Mouse (Mus musculus) liver, postnatal 0 days (tissue): ENCODE results near the gene Dennd5a. TPM values are rescaled to one million over a fixed set of nuclear protein-coding genes. Genes with fewer than 3 reads are reported as not detected.

Experiments used
- ATAC-seq: fragments of 200-750 bp; cut with Nextera tagmentation; 2 replicates; pipeline ENCODE4 v1.8.0; 2017; ENCODE audit warnings: mild to moderate bottlenecking, moderate library complexity
- DNase-seq: peaks from one replicate; pipeline ENCODE4 v3.0.0-alpha.2; 2016
- H3K27ac ChIP-seq: fragments of 300-500 bp; sonication (generic); 2 replicates; pipeline ENCODE4 v1.5.1; 2014; ENCODE audit warnings: antibody characterized with exemption, moderate library complexity, mild to moderate bottlenecking, low read depth
- H3K27me3 ChIP-seq: fragments of 300-500 bp; sonication (generic); 2 replicates; pipeline ENCODE4 v1.6.1; 2014; ENCODE audit warnings: low read length, control low read depth, mixed read lengths; ENCODE audit not compliant: insufficient read depth
- H3K36me3 ChIP-seq: fragments of 300-500 bp; sonication (generic); replicated peaks from 2 replicates; pipeline ENCODE4 v1.6.1; 2014; ENCODE audit warnings: mild to moderate bottlenecking, control low read depth, low read length, moderate library complexity, mixed read lengths; ENCODE audit not compliant: insufficient read depth
- H3K4me1 ChIP-seq: fragments of 300-500 bp; sonication (generic); 2 replicates; pipeline ENCODE4 v1.6.1; 2014; ENCODE audit warnings: antibody characterized with exemption, mild to moderate bottlenecking, control low read depth; ENCODE audit not compliant: insufficient read depth
- H3K4me2 ChIP-seq: fragments of 300-500 bp; sonication (generic); 2 replicates; pipeline ENCODE4 v1.6.1; 2014; ENCODE audit warnings: low read depth, mild to moderate bottlenecking, low read length, moderate library complexity, mixed read lengths
- H3K4me3 ChIP-seq: fragments of 300-500 bp; sonication (generic); 2 replicates; pipeline ENCODE4 v1.5.1; 2014; ENCODE audit warnings: low read depth, low read length
- H3K9ac ChIP-seq: fragments of 300-500 bp; sonication (generic); replicated peaks from 2 replicates; pipeline ENCODE4 v1.6.1; 2014; ENCODE audit warnings: mild to moderate bottlenecking, moderate library complexity
- H3K9me3 ChIP-seq: fragments of 300-500 bp; sonication (generic); 2 replicates; pipeline ENCODE4 v1.6.1; 2016; ENCODE audit warnings: mild to moderate bottlenecking, control low read depth, low read length, mixed read lengths
- CTCF ChIP-seq: sonication (generic); IDR thresholded peaks from 2 replicates; pipeline ENCODE4 v1.5.1; 2016; ENCODE audit warnings: antibody characterized with exemption, low read depth
- EP300 ChIP-seq: IDR thresholded peaks from 2 replicates; pipeline ENCODE4 v1.6.1; 2016; ENCODE audit warnings: antibody characterized with exemption, low read depth, mild to moderate bottlenecking
- WGBS: fragments of 180-500 bp; shearing (Covaris S2); extraction: QIAGEN DNeasy Blood & Tissue Kit; methylation state at CpG from one replicate; pipeline ENCODE4 v1.1.7; 2014; ENCODE audit not compliant: insufficient replicate concordance; 5-methylcytosine and 5-hydroxymethylcytosine counted together
- polyA plus RNA-seq: library from polyadenylated mRNA; unstranded; fragments of >200 nt; fragmentation: Nextera tagmentation; extraction: Ambion mirVana; gene quantifications from 2 replicates; pipeline ENCODE4 v1.2.1, GENCODE M21; 2015

Gene Dennd5a
- 8.0 and 8.9 TPM in 2 replicates for polyA plus RNA-seq

DNA sequence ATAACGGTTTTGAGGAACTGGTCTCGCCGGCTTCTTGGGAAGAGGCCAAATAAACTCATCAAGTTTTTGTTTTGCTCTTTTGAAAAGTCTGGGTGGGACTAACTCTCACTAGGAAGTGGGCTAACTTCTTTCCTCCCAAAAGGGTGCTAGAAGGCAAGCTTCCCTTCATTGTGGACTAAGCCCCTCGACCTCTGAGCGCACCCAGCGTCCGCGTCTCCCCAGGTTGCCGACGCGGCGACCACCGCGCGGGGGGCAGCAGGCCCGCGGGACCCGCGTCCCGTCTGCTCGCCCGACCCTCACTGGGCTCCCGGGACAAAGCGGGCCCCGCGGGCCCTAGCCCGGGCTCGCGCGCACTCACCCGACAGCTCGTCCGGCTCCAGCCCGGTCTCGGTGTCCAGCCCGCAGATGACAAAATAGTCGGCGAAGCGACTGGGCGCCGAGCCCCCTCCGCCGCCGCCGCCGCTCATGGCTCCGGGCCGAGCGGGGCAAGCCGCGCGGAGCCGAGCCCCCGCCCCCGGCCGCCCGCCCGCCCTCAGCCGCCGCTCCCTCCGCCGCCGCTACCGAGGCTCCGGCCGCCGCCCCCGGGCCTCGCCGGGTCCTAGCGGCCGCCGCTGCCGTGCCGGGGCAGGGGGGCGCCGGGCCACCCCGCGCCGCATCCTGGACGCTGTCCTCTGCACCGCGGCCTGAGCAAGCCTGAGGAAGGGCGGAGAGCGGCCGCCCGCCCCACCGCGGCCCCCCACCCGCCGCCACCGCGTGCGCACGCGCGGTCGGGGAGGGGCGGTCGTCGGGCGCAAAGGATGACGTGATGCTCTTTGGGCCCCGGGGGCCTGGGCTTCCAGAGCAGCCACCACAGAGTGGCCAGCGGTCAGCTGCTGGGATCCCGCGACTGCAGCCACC lies at the start of gene Dennd5a:
Gene Dennd5a (minus strand): TSS at position 755 of the 897 bp plus-strand sequence.
- ATAC-seq (peak; percentile 88), DNase-seq (peak; percentile 80)
- H3K4me2 ChIP-seq = peak within 1 kb of the TSS; percentile 85
- under 1% methylated on average over 86 of the region's 107 CpGs for WGBS
- H3K4me1 ChIP-seq = peaks cover 29% of the 10 kb centered on the region
- H3K4me3 ChIP-seq = peak within 1 kb of the TSS; percentile 82
- H3K36me3 ChIP-seq = no peaks in the 10 kb centered on the region
- H3K27ac ChIP-seq = peak within 1 kb of the TSS; percentile 93
- peak within 1 kb of the TSS; percentile 94 for H3K9ac ChIP-seq
- no peaks in the 10 kb centered on the region for H3K9me3 ChIP-seq
- TF ChIP-seq CTCF (no peak), EP300 (no peak)
- no peaks in the 10 kb centered on the region for H3K27me3 ChIP-seq

- ATAC-seq (no peak), DNase-seq (no peak)
- Histone ChIP-seq H3K9me3 (no peaks in the 10 kb centered on the region), H3K27me3 (no peaks in the 10 kb centered on the region), H3K36me3 (no peaks in the 10 kb centered on the region), H3K4me2 (no peak overlapping the region), H3K4me3 (no peak overlapping the region), H3K27ac (no peak overlapping the region), H3K9ac (no peak overlapping the region), H3K4me1 (no peaks in the 10 kb centered on the region)
- TF ChIP-seq EP300 (no peak), CTCF (no peak)
- WGBS = 90% methylated on average over 6 of the region's 6 CpGs
These were observed 48.8 kb upstream of the Dennd5a start for GRCm38 (mm10) chr7:110009084-110009483.

GRCm38 (mm10) chr7:110008513-110008912 lies 48.2 kb upstream of the Dennd5a start:
- DNase-seq (peak; percentile 29), ATAC-seq (peak; percentile 65)
- 64% methylated on average over 1 of the region's 1 CpGs for WGBS
- H3K9ac ChIP-seq = no peak overlapping the region
- no peak overlapping the region for H3K4me2 ChIP-seq
- H3K4me3 ChIP-seq = no peak overlapping the region
- no peak overlapping the region for H3K27ac ChIP-seq
- no peaks in the 10 kb centered on the region for H3K4me1 ChIP-seq
- H3K36me3 ChIP-seq = no peaks in the 10 kb centered on the region
- H3K9me3 ChIP-seq = no peaks in the 10 kb centered on the region
- H3K27me3 ChIP-seq = no peaks in the 10 kb centered on the region
- no peak for TF ChIP-seq EP300
- no peak for TF ChIP-seq CTCF

DNA sequence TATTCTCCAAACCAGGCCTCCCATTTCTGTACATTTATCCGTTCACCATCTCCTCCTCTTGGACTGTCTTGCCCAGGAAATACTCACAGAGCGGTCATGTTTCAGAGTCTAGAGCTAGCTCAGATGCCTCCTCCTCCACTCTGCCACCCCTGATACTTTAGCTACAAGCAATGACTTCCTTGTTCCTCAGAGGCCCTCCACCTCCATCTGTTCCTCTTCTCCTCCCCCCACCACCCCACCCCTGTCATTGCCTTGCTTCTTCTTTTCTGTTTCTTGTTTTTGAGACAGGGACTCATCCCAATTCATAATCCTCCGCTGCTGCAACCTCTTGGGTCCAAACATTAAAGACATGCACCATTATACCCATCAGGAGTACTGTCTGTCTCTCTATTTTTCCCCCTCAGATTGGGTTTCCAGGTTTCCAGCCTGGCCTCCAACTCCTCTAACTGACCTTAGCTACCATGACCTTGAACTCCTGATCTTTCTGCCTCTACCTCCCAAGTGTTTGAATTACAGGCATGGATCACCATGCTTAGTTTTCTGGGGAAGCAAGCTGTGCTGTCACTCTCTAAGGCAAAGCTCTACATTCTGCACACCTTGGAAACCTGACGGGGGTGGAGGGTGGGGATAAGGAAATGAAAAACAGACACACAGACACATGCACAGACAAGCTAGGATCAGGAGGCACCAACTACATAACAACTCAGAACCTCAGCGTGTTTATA lies 46.4 kb upstream of the Dennd5a start:
- Histone ChIP-seq H3K4me1 (peaks cover 3% of the 10 kb centered on the region), H3K9me3 (no peaks in the 10 kb centered on the region), H3K4me2 (peak overlapping the region; percentile 38), H3K4me3 (peak overlapping the region; percentile 13; the same call in 1 of the 2 replicates), H3K27ac (peak overlapping the region; percentile 62), H3K9ac (no peak overlapping the region), H3K36me3 (no peaks in the 10 kb centered on the region), H3K27me3 (no peaks in the 10 kb centered on the region)
- 52% methylated on average over 5 of the region's 5 CpGs for WGBS
- DNase-seq (peak; percentile 27), ATAC-seq (no peak; the same call in 1 of the 2 replicates)
- no peak for TF ChIP-seq EP300
- TF ChIP-seq CTCF = no peak

- ATAC-seq (no peak), DNase-seq (no peak)
- peak overlapping the region; percentile 38 for H3K4me2 ChIP-seq
- no peaks in the 10 kb centered on the region for H3K36me3 ChIP-seq
- H3K9ac ChIP-seq = 0 out of 2 replicates have a peak overlapping the region, but pooled peaks have one; percentile 38
- H3K4me3 ChIP-seq = peak overlapping the region; percentile 13; the same call in 1 of the 2 replicates
- H3K9me3 ChIP-seq = no peaks in the 10 kb centered on the region
- no peaks in the 10 kb centered on the region for H3K27me3 ChIP-seq
- H3K4me1 ChIP-seq = peaks cover 3% of the 10 kb centered on the region
- H3K27ac ChIP-seq = peak overlapping the region; percentile 62
- TF ChIP-seq CTCF (no peak), EP300 (no peak)
These were observed 45.7 kb upstream of the Dennd5a start for GRCm38 (mm10) chr7:110005976-110006375.

DNA sequence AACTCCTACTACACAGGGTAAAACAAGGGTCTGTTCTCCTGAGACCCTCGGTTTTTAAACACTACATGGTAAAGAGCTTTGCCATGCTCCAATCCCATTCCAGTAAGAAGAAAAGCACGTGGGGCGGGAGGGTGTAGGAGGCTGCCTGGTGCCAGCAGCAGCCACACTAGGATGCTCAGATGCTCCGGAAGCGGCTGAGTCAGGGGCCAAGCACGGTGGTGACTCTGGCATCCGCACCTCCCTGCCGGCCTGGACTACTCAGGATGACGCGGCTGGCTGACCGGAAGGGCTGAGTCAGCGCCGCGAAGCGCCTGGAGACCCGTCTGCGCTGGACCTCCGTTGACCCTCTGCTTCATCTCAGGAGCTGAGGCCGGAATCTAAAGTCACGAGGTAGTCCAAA lies 42.7 kb upstream of the Dennd5a start:
- no peaks in the 10 kb centered on the region for H3K9me3 ChIP-seq
- 16% methylated on average over 20 of the region's 20 CpGs for WGBS
- peaks cover 3% of the 10 kb centered on the region for H3K4me1 ChIP-seq
- no peaks in the 10 kb centered on the region for H3K27me3 ChIP-seq
- peak overlapping the region; percentile 53 for H3K4me2 ChIP-seq
- TF ChIP-seq CTCF (no peak), EP300 (no peak)
- no peak overlapping the region for H3K4me3 ChIP-seq
- no peak overlapping the region; the same call in 1 of the 2 replicates for H3K9ac ChIP-seq
- H3K27ac ChIP-seq = 0 out of 2 replicates have a peak overlapping the region, but pooled peaks have one; percentile 16
- ATAC-seq (peak; percentile 81), DNase-seq (peak; percentile 62)
- H3K36me3 ChIP-seq = no peaks in the 10 kb centered on the region
